Mouse (Mus musculus): ENCODE data around the gene Colq.

DNA sequence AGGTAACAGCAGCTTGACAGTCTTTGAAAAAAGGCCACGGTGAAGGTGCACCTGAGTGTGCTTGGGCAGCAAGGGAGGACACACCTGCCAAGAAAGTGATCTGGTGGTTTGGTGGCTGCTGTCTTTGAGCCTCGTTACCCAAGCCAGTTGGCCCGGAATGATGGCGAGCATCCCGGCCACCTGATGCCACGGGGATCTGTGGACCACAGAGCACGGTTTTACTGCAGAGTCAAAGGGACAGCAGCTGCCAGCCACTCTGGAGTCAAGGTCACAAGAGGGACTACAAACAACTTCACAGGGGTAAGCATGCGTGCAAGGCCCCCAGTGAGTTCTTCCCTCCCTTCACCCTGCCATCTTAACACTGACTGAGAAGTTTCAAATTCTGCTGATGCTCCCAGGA, 33.9 kb downstream of the Colq start:
- no peak for TF ChIP-seq CTCF (IDR thresholded peaks at IDR 0.05; ENCODE audit: low read depth)
- TF ChIP-seq EP300 (IDR thresholded peaks at IDR 0.05; ENCODE audit: low read depth) = no peak

All from liver, embryonic 14.5 days (tissue).